Mouse (Mus musculus): Measurements from ENCODE around the gene Usp6nl.

Gene Usp6nl

DNA sequence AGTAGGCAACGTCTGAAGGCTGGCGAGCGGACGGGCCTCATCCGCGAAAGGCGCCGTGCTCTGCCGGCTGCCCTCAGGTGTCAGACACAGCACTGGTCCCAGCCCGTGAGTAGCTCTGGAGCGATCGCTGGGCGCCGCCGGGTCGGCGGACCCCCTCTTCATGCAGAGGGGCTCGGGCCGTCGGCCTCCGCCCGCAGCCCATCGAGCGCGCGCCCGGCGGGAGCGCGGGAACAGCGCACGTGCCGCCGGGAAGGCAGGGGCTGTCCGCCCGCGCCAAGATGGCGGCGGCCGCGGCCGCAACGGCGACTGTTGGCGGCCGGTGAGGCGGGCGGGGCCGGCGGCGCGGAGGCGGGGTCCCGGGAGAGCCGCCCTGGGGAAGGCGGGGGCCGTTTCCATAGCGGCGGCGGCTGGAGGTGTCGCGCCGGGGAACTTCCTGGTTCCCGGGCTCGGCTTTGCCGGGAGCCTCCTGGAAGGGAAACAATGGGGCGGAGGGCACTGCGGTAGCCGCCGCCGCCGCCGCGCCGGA lies at the start of gene Usp6nl:
Gene Usp6nl (plus strand): TSS at position 292 of the 526 bp plus-strand sequence.
- DNase-seq (ENCODE audit: low read depth, low spot score), result peak; percentile 24

DNA sequence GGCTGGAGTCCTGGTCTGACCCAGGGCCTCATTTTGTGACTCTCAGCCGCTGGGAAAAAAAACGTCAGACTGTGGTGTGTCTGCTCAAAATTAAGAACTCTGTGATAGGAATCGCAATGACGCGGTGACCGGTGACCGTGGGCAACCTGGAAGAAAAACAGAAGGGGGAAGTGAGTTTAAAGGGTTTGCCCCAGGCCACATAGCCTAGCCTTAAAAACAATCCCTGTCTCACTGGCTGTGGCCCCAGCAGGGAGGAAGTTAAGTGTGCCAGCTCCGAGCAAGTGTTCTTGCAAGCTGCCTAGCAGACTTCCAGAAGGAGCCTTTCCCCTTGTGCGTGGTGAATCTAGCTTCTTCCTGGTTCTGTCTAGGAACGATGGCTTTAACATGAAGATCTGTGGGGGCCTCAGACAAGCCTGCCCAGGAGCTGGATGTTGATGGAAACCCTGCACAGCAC lies 49.0 kb upstream of the Usp6nl start:
- peak; percentile 11 for DNase-seq (ENCODE audit: low read depth, low spot score)

DNA sequence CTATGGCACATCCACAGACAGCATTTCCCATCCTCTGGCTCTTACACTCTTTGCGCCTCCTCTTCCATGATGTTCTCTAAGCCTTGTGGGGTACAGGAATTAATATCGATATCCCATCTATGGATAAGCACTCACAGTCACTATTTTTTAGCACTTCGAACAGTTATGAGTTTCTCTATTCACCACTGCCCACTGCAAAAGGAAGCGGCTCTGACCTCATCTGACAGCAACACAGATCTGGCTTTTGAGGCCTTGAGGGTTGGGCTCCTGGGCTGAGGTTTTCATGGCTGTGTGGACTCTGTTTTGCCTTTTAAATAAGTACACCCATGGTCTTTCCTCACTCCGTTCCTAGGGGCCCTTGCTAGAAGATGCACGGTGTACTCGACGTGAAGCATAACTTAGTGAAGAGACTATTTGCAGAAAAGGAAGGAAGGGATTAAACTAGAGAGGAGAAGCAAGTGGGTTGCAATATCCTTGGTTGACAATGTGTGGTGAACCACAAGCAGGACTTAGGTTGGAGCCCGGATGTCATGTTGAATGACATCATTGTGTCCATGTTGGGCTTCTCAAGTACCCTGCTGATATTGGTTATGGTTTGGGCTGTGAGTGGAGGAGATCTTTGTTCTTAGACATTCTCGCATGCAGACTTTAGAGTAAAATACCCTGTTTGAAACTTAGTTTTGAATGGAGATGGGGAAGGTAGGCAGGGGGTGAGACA lies 43.5 kb upstream of the Usp6nl start:
- no peak for DNase-seq (ENCODE audit: low read depth, low spot score)

DNA sequence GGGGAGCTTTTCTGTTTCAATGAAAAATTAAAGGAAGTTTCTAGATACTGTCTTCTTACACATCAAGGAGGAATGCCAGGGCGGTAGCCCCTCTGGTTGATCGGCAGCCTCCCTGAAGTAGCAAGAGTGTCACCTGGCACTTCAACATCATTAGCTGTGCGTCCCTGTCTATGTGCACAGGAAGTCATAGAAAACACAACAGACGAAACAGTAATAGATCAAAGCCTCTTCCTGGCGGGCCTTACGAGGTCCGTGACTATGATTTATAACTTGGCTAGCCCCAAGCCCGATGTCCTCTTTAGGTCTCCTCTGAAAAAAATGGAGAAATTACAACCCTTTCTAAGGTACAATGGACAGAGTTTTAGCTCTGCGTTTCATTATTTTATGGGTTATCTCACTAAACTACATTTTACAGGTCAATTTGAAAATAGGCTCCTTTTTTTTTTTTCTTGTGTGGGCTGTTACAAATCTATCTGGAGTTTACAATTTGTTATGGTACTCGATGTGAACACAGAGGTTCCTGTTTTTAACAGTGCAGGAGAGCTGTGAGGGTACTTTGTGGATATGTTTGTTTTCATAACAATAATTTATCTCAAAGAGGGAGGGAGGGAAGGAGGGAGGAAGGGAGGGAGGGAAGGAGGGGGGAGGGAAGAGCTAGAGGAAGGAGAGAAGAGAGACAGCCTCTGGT lies 42.7 kb upstream of the Usp6nl start:
- DNase-seq (ENCODE audit: low read depth, low spot score), result no peak

DNA sequence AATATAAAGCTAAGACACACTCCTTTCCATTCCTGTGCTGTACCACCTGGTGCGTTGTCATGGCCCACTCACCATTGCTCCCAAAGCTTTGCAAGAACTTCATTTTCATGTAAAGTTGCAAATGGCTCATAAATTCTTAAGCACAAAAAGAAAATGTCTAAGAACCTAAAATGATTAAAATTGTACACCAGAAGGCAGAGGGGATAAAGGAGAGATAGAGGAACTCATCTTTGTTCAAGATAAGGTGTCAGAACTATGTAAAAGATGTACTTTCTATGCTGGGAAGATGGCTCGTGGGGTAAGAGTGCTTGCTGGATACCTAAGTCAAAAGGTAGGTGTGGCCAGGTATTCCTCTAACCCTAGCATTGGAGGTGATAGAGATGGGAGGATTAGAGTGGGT lies 38.9 kb upstream of the Usp6nl start:
- no peak for DNase-seq (ENCODE audit: low read depth, low spot score)

DNA sequence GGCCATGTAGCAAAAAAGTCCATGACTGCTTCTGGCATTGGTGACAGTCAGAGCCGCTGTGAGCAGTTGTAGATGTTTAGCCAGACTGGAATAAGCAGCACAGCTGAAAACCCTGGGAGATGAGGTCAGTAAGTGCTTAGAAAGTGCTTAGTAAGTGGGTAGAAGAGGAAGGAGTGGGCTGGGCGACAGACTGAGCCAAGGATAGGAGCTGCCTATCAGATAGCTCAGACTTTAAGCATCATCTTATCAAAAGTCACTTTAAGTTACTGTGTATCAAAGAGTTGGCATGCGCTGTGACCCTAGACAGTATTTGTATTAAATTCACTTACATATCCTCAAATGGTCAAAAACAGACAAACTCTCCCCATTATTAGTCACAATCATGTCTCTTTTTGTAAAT lies 37.7 kb upstream of the Usp6nl start:
- no peak for DNase-seq (ENCODE audit: low read depth, low spot score)

DNA sequence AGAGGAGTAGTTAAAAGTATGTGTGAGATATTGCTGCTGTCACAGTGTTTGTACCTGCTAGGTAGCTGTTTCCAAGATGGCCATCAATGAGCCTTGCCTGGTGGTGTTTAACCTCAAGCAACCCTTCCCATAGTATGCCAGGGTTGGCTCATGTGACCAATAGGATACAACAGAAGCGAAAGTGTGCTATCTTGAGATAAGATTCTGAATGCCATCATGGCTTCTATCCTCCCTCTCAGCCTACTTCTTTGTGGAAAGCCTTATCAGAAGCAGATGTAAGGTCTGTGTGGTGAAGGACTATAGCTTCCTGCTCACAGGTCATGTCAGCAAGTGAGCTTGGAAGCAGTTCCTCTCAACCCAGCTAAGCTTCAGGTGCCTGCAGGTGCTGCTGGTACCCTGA lies 36.7 kb upstream of the Usp6nl start:
- DNase-seq (ENCODE audit: low read depth, low spot score), result no peak

DNA sequence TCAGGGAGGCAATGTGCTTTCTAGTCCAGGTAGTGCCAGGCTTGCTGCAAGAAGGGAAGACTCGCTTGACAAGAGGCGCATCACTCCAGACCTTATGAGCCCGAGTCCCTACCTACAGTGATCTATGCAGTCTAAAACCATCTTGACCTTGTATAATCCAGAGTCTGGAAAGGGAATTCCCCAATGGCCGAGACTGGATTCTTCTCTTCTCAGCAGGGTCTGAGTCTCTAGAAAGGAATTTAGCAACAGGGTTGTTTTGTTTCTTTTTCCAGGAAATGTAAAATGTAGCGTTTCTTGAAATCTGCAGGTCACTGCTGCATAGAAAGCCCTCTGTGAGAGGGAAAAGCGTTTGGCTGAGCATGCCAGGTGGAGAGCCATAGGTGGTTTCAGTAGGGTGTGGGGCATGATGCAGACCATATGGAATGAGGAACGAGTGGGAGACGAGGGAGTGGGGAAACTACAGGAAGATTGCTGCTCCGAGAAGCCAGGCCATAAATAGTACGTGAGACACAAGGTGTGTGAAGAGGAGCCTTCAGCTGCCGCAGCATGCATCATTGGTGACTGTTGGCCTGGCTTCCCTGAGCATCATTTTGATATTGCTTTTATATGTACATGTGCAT lies 28.5 kb upstream of the Usp6nl start:
- no peak for DNase-seq (ENCODE audit: low read depth, low spot score)

DNA sequence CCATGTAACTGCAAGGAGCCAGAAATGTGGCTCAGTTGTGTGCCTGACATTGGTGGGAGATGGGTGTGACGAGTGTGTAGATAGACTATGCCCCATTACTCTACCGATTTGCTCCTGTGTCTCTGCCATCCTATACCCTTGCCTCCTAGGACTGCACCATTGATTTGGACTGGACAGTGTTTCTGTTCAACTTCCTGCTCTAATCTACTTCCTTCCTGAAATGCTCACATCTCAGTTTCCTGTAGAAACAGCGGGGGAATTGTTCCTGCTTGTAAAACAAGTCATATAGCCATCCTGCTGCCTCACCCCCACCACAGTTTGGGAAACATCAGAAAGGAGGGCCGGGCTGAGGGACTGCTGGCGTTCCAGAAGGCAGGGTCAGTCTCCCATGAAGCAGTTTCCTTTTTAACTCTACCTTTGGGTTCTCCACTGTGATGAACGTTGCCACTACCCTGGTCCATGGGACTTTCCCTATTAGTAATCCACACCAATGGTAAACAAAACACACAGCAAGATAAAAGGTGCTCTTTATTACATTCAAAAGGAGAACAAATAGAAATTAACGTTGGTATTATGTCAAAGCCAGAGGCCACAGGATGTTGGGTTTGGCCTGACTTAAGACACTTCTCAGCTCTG lies 27.4 kb upstream of the Usp6nl start:
- DNase-seq (ENCODE audit: low read depth, low spot score), result no peak

DNA sequence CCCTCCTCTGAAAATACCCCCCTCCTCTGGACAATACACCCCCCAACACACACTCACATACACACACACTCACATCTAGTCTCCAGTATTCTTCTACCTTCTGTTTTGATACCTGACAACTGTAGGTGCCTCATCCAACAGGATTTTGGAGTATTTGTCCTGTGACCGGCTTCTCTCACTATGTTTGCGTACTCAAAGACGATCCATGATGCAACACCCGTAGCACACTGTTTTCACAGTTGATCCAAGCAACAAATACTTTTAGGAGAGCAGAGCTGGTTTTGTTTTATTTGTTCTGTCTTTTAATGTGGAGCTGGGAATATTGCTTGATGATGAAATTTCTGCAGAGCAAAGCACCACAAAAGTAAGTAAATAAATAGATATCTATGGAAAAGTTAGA lies 17.7 kb upstream of the Usp6nl start:
- no peak for DNase-seq (ENCODE audit: low read depth, low spot score)

DNA sequence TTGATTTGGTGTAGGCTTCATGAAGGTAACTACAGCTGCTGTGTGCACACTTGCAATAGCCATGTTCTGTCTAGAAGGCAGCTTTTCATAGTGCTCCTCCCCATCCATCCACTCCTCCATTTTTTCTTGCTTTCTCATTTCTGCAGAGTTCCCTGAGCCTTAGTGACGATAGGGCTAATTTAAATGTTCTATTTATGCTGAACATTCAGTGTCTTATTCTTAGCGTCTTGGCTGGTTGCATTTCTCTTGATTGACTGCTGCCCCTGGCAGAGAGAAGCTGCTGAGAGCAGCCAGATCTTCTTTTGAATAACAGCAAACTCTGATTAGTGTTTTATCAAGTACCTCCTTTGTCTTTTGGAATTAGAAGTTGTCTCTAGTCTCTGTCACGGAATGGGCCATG lies 15.6 kb upstream of the Usp6nl start:
- no peak for DNase-seq (ENCODE audit: low read depth, low spot score)

DNA sequence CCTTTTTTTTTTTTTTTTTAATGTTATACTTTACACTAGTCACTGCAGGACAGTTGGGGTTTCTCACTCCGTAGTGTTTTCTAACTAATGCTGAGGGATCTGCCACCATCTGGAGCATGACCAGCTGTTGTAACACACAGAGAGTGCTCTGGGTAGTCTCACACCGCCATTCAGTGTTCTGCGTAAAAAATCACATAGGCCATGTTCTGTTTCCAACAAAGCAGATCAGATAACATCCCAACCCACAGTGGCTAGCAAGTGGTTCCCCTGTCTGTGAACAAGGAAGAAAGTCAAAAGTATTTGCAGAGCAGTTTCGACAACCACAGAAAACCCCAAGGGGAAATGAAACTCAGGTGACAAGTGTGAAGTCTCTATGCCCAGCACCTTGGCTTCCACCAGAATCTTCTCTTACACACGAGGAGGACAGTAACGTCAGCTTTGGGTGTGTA lies 13.1 kb upstream of the Usp6nl start:
- no peak for DNase-seq (ENCODE audit: low read depth, low spot score)

DNA sequence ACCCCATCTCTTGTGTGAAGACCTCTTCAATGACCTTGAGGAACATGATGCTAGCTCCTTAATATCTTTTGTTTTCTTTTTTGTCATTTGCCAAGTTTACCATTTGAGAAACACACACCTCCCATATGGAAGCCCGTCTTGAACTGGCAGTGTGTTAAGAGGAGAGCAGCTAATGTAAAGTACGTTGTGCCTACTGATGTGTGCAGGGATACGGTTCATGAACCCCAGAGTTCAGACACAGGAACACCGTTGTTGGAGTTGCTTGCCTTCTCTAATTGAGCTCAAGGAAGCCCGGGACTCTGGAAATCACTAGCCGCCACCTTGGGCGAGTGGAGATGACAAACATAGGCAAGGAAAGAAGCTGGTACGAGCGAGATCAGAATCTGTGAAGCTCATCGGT lies 9.7 kb upstream of the Usp6nl start:
- DNase-seq (ENCODE audit: low read depth, low spot score), result no peak

DNA sequence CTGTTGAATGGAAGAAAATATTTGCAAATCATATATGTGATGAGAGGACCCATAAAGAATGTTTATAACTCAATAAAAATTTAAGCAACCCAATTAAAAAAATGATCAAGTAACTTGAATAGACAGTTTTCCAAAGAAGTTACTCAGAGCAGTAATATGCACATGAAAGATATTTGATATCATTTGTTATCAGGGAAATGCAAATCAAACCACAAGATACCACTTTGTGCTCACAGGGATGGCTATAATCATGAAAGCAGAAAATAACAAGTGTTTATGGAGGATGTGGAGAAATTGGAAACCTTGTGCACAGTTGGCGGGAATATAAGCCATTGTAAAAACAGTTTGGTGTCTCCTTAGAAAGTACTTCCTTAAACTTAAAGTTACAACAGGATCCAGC lies 8.7 kb upstream of the Usp6nl start:
- no peak for DNase-seq (ENCODE audit: low read depth, low spot score)

DNA sequence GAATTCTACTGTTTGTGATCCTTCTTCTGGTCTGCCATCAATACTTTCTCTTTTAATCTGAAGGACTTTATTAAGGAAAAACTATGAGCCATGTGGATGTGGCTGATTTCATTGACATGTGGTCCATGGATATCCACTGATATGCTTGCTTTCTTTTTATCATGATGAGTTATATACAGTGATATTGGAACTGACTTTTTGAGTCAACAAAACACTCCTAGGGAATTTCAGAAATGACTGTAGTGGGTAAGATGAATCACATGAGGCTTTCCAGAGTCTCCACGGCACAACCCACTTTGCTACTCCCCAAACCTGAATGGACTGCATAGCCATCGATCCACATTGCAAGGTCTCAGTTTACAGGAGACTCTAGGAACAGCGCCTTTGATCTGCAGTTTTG lies 2.3 kb upstream of the Usp6nl start:
- no peak for DNase-seq (ENCODE audit: low read depth, low spot score)

DNA sequence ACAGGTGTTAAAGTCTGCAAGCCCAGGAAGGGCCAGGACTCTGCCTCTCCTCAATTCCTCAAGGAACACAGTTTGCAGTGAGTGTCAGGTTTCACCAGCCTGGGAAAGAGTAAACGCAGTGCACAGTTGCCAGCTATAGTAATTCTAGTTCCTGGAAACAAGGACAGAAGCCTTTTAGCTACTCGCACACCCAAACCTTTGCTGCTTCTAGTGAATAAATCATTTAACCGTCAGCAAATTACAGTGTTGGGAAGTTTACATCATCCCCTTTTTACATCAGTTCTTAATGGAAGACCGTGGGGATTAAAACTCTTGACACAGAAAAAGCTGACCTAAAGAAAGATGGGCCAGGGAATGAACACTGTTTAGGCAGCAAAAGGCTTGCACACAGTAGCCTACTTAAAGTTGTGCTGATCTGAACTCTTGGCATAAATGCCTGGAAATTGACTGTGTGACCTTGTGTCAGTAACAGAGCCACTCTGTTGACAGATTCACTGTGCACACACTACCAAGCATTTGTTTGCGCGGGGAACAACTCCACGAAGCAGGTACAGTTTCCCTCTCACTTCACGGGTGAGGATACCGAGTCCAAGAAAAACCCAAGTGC lies 595 bp upstream of the Usp6nl start:
- peak; percentile 44 for DNase-seq (ENCODE audit: low read depth, low spot score)

DNA sequence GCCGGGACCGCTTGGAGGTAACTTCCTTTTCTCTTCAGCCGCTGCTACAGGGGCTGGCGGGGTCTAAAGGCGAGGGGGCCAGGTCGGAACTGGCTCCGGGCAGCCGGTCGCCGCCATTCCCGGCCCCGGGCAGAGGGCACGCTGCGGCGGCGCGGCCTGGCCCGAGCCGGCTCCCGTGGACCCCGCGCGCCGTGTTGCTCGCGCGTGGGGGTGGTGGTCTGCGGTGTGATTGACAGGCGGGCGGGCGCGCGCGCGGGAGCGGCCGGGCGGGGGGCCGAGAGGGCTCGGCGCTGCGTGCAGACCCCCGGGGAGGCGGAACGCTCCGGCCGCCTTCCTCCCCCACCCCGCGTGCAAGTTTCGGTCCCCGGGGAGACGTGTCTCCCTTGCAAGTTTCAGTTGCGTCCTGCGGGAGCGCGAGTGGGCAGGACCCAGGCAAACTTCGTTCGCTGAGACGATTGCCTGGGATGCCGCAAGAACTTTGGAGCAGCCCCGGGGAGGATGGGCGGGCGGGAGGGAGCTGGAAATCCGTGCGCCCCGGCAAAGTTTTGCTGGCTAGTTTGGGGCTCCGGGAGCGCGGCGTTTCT lies 563 bp downstream of the Usp6nl start:
- DNase-seq (ENCODE audit: low read depth, low spot score), result peak; percentile 40

DNA sequence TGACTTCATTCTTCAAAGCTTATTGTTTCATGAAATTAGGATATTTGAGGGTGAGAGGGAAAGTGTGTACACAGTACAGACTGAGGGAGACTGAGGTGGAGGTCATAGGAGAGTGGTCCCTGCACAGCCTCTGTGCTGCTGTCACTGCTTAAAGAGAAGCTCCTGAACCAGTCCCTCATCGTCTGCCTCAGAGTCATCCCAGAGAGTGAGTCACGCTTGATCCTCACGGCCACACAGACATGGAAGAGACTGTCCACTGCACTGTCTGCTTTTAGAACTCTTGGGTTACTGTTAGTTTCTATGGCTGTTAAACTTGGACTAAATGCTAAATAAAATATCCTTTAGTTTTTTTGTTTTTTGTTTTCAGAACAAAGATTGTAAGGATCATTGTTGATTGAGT lies 3.2 kb downstream of the Usp6nl start:
- no peak for DNase-seq (ENCODE audit: low read depth, low spot score)

DNA sequence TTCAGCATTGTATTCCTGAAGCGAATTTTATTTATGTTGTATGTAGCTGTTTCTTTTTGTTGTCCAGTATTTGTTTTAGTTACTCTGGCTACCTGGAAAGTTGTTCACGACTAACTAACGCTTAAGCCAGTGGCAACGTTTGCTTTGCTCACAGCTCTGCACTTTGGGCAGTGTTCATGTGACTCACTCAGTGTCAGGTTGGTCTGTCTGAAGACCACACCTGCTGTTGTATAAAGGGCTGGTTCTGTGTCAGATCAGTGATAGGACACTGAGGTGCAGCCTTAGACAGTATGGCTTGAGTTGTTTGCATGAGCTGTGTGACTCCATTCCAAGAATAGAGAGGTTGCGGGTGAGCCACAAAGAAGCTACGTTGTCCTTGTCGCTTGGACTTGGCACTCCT lies 6.5 kb downstream of the Usp6nl start:
- no peak for DNase-seq (ENCODE audit: low read depth, low spot score)

DNA sequence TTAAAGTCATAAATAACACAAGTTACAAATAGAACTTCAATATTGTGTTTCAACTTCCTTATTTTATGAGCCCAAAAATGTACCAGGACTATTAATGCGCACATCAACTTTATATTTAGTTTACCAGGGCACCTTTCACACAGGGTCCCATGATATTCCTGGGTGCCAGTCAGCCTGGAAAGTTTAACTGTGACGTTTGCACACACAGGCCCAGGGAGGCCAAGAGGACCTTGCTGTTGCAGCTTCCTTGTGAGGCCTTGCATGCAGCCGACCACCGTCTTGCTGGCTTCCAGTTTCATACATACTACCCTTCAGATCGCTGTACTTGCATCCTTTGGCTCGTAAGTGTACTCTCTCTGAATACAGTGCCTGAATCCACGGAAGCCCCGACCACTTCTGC lies 8.3 kb downstream of the Usp6nl start:
- DNase-seq (ENCODE audit: low read depth, low spot score), result no peak

All from ES-CJ7 (cell line).